Mouse (Mus musculus) lung, embryonic 16.5 days (tissue): ENCODE results near the gene Rpl9-ps1. TPM values are rescaled to one million over a fixed set of nuclear protein-coding genes. Genes with fewer than 3 reads are reported as not detected.

Experiments used
- ATAC-seq: fragments of 200-750 bp; cut with Nextera tagmentation; 2 replicates; pipeline ENCODE4 v1.8.0; 2017; ENCODE audit warnings: low read depth, mild to moderate bottlenecking, moderate library complexity
- H3K27ac ChIP-seq: fragments of 300-500 bp; sonication (generic); 2 replicates; pipeline ENCODE4 v1.5.1; 2014; ENCODE audit warnings: mild to moderate bottlenecking, control low read depth, low read length
- H3K27me3 ChIP-seq: fragments of 300-500 bp; sonication (generic); 2 replicates; pipeline ENCODE4 v1.6.1; 2014; ENCODE audit warnings: low read depth, low read length, mixed read lengths; ENCODE audit not compliant: control insufficient read depth, insufficient read depth
- H3K36me3 ChIP-seq: fragments of 300-500 bp; sonication (generic); 2 replicates; pipeline ENCODE4 v1.6.1; 2014; ENCODE audit warnings: low read length; ENCODE audit not compliant: control insufficient read depth, insufficient read depth
- H3K4me1 ChIP-seq: fragments of 300-500 bp; sonication (generic); replicated peaks from 2 replicates; pipeline ENCODE4 v1.6.1; 2014; ENCODE audit warnings: low read length, mixed read lengths; ENCODE audit not compliant: control insufficient read depth, insufficient read depth
- H3K4me2 ChIP-seq: fragments of 300-500 bp; sonication (generic); 2 replicates; pipeline ENCODE4 v1.6.1; 2014; ENCODE audit warnings: low read depth, low read length, control low read depth
- H3K4me3 ChIP-seq: fragments of 300-500 bp; sonication (generic); 2 replicates; pipeline ENCODE4 v1.5.1; 2014; ENCODE audit warnings: mild to moderate bottlenecking, low read length, control low read depth
- H3K9ac ChIP-seq: fragments of 300-500 bp; sonication (generic); 2 replicates; pipeline ENCODE4 v1.6.1; 2014; ENCODE audit warnings: low read length, control low read depth
- H3K9me3 ChIP-seq: fragments of 300-500 bp; sonication (generic); 2 replicates; pipeline ENCODE4 v1.6.1; 2016; ENCODE audit warnings: low read length; ENCODE audit not compliant: control insufficient read depth
- WGBS: fragments of 180-500 bp; shearing (Covaris S2); extraction: QIAGEN DNeasy Blood & Tissue Kit; methylation state at CpG from one replicate; pipeline ENCODE4 v1.1.7; 2014; 5-methylcytosine and 5-hydroxymethylcytosine counted together
- polyA plus RNA-seq: library from polyadenylated mRNA; unstranded; fragments of >200 nt; fragmentation: Nextera tagmentation; extraction: Ambion mirVana; gene quantifications from 2 replicates; pipeline ENCODE4 v1.2.1, GENCODE M21; 2015

Gene Rpl9-ps1
- not detected in 2 replicates for polyA plus RNA-seq

DNA sequence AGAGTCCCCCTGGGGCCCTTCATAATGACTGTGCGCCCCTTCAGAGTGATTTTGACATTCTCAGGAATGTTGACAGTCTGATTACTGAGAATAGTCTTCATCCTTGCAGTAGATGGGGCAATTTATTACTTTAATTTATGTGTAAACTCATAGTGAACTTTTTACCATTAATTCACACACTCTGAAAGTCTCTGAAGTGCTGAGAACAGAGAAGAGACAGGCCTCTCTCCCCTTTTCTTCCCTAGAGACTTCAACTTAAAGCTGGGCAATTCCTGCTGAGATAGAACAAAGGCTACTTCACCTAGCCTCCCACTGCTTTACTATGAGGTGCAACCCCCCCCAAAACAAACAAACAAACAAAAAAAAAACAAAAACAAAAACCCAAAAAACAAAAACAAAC, at the start of gene Rpl9-ps1:
Gene Rpl9-ps1, minus strand, starts transcription at position 101 of the 400 bp plus-strand sequence.
- H3K36me3 ChIP-seq, result no peaks in the 10 kb centered on the region
- ATAC-seq, result no peak
- H3K4me1 ChIP-seq, result no peaks in the 10 kb centered on the region
- 82% methylated on average over 1 of the region's 1 CpGs for WGBS
- no peaks in the 10 kb centered on the region for H3K27me3 ChIP-seq
- no peak within 1 kb of the TSS for H3K27ac ChIP-seq
- no peak within 1 kb of the TSS for H3K9ac ChIP-seq
- no peaks in the 10 kb centered on the region for H3K9me3 ChIP-seq
- no peak within 1 kb of the TSS for H3K4me2 ChIP-seq
- H3K4me3 ChIP-seq, result no peak within 1 kb of the TSS

DNA sequence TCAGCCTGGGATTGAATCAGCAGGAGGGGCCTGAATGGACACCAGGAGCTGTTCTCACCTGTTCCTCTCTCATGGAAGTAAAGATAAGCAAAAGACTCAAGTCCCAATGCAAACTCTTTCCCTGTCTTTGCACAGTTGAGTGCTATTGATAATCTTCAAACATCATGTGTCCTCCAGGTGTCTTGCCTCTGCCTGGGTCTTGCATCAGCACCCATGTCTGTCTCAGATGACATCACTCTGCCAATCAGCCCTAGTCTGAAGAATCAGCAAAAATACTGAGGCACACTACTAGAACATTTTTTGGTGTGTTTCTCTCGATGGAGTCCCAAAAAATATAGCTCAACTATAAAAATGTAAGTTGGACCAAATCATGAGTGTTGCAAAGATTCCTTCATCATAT, 46.6 kb upstream of the Rpl9-ps1 start:
- no peaks in the 10 kb centered on the region for H3K36me3 ChIP-seq
- 51% methylated on average over 1 of the region's 1 CpGs for WGBS
- H3K4me3 ChIP-seq, result no peak overlapping the region
- H3K27ac ChIP-seq, result no peak overlapping the region
- no peaks in the 10 kb centered on the region for H3K9me3 ChIP-seq
- H3K4me1 ChIP-seq, result no peaks in the 10 kb centered on the region
- H3K4me2 ChIP-seq, result no peak overlapping the region
- ATAC-seq, result no peak
- no peak overlapping the region for H3K9ac ChIP-seq
- no peaks in the 10 kb centered on the region for H3K27me3 ChIP-seq

DNA sequence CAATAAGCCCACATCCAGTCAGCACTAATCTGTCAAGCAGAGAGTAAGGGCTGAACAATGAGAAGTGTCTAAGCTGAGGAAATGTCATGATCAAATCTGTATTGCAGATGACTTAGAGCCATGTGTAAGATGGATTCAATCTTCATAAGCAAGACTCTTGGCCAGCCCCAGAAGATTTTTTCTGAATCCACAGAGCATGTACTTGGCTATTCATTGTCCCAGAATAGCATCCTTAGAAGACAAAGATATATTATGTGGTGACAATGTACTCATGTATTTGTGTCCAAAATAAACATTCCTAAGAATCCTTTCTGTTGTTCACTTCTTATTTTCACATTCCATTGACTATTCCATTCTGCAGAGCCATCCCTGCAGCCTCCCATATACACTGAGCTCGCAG, 44.5 kb upstream of the Rpl9-ps1 start:
- WGBS, result 78% methylated on average over 1 of the region's 1 CpGs
- Histone ChIP-seq H3K27ac (no peak overlapping the region), H3K4me2 (no peak overlapping the region), H3K4me3 (no peak overlapping the region), H3K36me3 (no peaks in the 10 kb centered on the region), H3K9me3 (no peaks in the 10 kb centered on the region), H3K4me1 (no peaks in the 10 kb centered on the region), H3K27me3 (no peaks in the 10 kb centered on the region), H3K9ac (no peak overlapping the region)
- no peak for ATAC-seq

DNA sequence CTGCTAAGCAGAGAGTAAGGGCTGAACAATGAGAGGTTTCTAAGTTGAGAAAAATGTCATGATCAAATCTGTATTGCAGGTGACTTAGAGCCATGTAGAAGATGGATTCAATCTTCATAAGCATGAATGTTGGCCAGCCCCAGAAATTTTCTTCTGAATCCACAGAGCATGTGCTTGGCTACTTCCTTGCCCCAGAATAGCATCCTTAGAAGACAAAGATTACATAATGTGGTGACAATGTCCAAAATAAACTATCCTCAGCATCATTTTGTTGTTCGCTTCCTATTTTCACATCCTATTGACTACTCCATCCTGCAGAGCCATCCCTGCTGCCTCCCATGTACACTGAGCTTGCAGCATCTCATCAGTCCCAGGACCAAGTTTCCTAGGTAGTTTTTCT, 30.2 kb upstream of the Rpl9-ps1 start:
- Histone ChIP-seq H3K4me2 (no peak overlapping the region), H3K27ac (no peak overlapping the region), H3K9me3 (no peaks in the 10 kb centered on the region), H3K4me1 (no peaks in the 10 kb centered on the region), H3K4me3 (no peak overlapping the region), H3K27me3 (no peaks in the 10 kb centered on the region), H3K9ac (no peak overlapping the region), H3K36me3 (no peaks in the 10 kb centered on the region)
- 90% methylated on average over 1 of the region's 1 CpGs for WGBS
- ATAC-seq, result no peak

DNA sequence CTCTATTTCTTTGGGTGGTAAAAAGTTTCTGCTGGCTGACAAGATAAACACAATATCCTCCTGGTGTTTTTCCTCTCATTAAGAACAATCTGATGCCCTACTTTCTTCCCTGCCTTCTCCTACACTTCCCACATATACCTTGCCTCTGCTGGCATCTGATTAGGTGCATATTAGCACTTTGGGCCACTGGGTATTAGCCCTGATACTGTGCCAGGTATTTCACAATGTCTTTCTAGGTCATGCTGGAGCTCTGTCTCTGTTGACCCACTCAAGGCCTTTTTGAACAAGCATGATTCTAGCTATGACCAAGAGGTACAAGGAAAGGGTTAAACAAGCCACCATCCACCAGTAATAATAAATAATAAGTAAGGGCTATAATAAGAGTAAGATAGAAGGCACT, 26.3 kb upstream of the Rpl9-ps1 start:
- no peaks in the 10 kb centered on the region for H3K9me3 ChIP-seq
- H3K4me2 ChIP-seq, result no peak overlapping the region
- no peak overlapping the region for H3K9ac ChIP-seq
- H3K36me3 ChIP-seq, result no peaks in the 10 kb centered on the region
- H3K4me1 ChIP-seq, result no peaks in the 10 kb centered on the region
- no peak overlapping the region for H3K27ac ChIP-seq
- H3K4me3 ChIP-seq, result no peak overlapping the region
- H3K27me3 ChIP-seq, result no peaks in the 10 kb centered on the region
- no peak for ATAC-seq

DNA sequence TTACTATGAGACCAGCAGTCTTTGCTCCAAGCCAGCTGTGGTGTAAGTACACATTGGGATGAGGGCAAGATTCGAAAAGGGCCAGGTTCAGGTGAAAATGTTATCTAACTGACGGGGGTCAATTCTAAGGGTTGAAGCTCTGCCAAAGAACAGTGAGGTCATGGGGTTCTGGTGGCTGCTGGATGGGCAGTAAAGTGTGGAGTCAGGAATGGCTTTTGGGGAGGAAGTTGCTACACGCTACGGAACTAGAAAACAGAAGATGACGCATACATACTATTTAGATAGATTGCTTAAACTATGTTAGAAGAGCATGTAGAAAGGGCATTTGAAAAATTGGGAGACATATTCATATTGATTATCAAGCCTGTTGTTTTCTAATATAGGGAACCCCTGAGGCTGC, 18.1 kb upstream of the Rpl9-ps1 start:
- Histone ChIP-seq H3K36me3 (no peaks in the 10 kb centered on the region), H3K27ac (no peak overlapping the region), H3K27me3 (no peaks in the 10 kb centered on the region), H3K4me2 (no peak overlapping the region), H3K9ac (no peak overlapping the region), H3K4me3 (no peak overlapping the region), H3K4me1 (no peaks in the 10 kb centered on the region), H3K9me3 (no peaks in the 10 kb centered on the region)
- ATAC-seq, result no peak
- WGBS, result 55% methylated on average over 5 of the region's 5 CpGs

DNA sequence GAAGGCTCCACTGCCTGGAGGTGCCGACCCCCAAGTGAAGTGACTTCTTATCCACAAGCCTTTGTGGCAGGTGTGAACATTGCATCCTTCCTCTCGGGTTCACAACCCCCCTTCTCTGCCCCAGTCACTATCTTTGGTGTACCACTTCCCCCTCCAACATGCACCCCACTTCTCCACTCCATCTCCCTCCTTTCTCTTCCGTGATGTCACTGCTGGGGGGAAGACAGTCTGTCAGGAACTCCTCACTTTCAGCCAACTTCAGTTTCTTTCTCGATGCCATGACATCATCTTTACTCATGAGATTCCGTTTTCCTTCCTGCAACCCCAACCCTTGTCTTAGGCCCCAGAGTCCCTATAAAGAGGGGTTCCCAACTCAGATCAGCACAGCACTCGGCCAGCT, 16.8 kb upstream of the Rpl9-ps1 start, which contains the start of gene Ccl4:
Gene Ccl4, plus strand, starts transcription at position 381 of the 400 bp plus-strand sequence.
- Histone ChIP-seq H3K4me3 (no peak within 1 kb of the TSS), H3K4me2 (no peak within 1 kb of the TSS), H3K27ac (no peak within 1 kb of the TSS), H3K4me1 (no peaks in the 10 kb centered on the region), H3K9me3 (no peaks in the 10 kb centered on the region), H3K27me3 (no peaks in the 10 kb centered on the region), H3K9ac (no peak within 1 kb of the TSS), H3K36me3 (no peaks in the 10 kb centered on the region)
- WGBS, result 60% methylated on average over 6 of the region's 6 CpGs
- ATAC-seq, result no peak

DNA sequence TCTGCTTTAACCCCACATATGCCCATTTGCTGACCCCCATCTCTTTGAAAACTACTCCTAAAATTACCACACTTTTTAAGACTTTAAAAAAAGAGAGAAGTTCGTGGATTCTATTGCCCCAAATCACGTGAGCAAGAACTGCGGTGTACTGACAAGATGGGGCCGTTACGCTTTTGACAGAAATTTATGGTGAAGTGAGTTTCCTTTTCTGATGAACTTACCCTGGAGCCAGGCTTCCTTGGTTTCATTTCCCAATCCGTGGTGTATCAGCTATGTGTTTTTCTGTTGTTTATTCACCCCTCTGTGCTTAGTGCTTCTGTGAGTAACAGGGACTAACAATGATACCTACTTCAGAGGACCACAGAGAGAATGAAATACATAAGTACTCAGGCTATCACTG, 13.4 kb upstream of the Rpl9-ps1 start:
- no peaks in the 10 kb centered on the region for H3K27me3 ChIP-seq
- H3K4me2 ChIP-seq, result no peak overlapping the region
- H3K36me3 ChIP-seq, result no peaks in the 10 kb centered on the region
- WGBS, result 70% methylated on average over 6 of the region's 6 CpGs
- ATAC-seq, result no peak
- H3K9me3 ChIP-seq, result no peaks in the 10 kb centered on the region
- H3K4me3 ChIP-seq, result no peak overlapping the region
- H3K4me1 ChIP-seq, result no peaks in the 10 kb centered on the region
- no peak overlapping the region for H3K27ac ChIP-seq
- no peak overlapping the region for H3K9ac ChIP-seq

DNA sequence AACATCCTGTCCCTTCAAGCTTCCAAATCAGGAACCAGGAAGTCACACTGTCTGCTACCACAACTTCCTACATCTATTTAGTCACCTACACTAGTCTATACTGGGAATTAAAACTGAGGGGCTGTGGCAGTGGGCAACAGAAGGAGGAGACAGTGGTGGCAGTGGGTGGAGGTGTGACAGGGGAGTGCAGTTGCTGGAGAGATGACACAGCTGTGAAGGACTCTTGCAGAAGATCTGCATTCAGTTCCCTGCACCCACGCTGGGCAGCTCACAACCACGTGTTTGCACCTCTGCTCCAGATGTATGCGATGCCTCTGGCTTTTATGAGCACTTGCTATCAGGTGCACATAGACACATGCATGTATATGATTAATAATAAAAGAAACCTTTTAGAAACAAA, 12.1 kb upstream of the Rpl9-ps1 start:
- ATAC-seq, result no peak
- no peak overlapping the region for H3K4me2 ChIP-seq
- H3K27ac ChIP-seq, result no peak overlapping the region

DNA sequence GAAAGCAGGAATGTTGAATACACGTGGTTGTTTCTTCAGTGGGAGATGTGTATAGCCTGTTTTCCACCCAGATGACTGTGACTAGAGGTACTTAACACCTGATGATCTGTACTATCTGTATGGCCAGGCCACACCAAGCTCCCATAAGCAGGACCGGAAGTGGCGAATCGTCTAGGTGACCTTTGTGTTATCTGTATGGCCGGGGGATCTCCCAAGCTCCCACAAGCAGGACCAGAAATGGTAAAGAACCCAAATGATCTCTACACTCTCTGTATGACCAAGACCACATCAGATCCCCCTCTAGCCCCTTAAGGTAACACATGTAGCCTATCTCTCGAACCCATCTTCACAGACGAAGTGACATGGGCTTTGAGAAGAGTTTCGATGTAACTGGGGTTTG, 9.2 kb upstream of the Rpl9-ps1 start:
- 79% methylated on average over 8 of the region's 8 CpGs for WGBS
- no peak for ATAC-seq
- no peak overlapping the region for H3K4me3 ChIP-seq

More for the DNA sequence above, 12.1 kb upstream of the Rpl9-ps1 start:
- Histone ChIP-seq H3K9ac (no peak overlapping the region), H3K9me3 (no peaks in the 10 kb centered on the region), H3K4me1 (no peaks in the 10 kb centered on the region), H3K4me3 (no peak overlapping the region), H3K27me3 (no peaks in the 10 kb centered on the region), H3K36me3 (no peaks in the 10 kb centered on the region)
- WGBS, result 70% methylated on average over 3 of the region's 3 CpGs

More for the DNA sequence above, 9.2 kb upstream of the Rpl9-ps1 start:
- Histone ChIP-seq H3K9me3 (no peaks in the 10 kb centered on the region), H3K4me2 (no peak overlapping the region), H3K4me1 (no peaks in the 10 kb centered on the region), H3K36me3 (no peaks in the 10 kb centered on the region), H3K27me3 (no peaks in the 10 kb centered on the region), H3K27ac (no peak overlapping the region), H3K9ac (no peak overlapping the region)
